Mouse (Mus musculus) MEL (cell line): ENCODE measurements around the gene Tmem50a. TPM values are rescaled to one million over a fixed set of nuclear protein-coding genes. Genes with fewer than 3 reads are reported as not detected.

Source experiments
- DNase-seq: peaks from one replicate; pipeline ENCODE4 v3.0.0; 2011; ENCODE audit warnings: low read depth, low spot score
- H3K27ac ChIP-seq: 2 replicates; pipeline ENCODE4 v1.5.1; 2012; ENCODE audit warnings: low read depth, mild to moderate bottlenecking, control low read depth, low read length, moderate library complexity; ENCODE audit not compliant: control insufficient read depth
- H3K27me3 ChIP-seq, 2 experiments: fragments of 150-350 bp in 1 of 2; sonication (generic) in 1 of 2; 2 replicates each; pipeline ENCODE4 v1.6.1; 2012; ENCODE audit warnings: low read length in 2 of 2, mild to moderate bottlenecking in 2 of 2, improper control_type of control experiment in 1 of 2, moderate library complexity in 1 of 2; ENCODE audit not compliant: insufficient read depth in 2 of 2, control insufficient read depth in 1 of 2
- H3K36me3 ChIP-seq, 2 experiments: 2 replicates each; pipeline ENCODE4 v1.6.1; 2012 to 2014; ENCODE audit warnings: low read length in 2 of 2, improper control_type of control experiment in 1 of 2, inconsistent platforms in 1 of 2, mild to moderate bottlenecking in 1 of 2; ENCODE audit not compliant: insufficient read depth in 2 of 2, control insufficient read depth in 1 of 2
- H3K4me1 ChIP-seq, 2 experiments: fragments of 150-350 bp in 1 of 2; sonication (generic) in 1 of 2; 2 replicates each; pipeline ENCODE4 v1.6.1; 2012; ENCODE audit warnings: low read length in 2 of 2, improper control_type of control experiment in 1 of 2, mild to moderate bottlenecking in 1 of 2; ENCODE audit not compliant: insufficient read depth in 2 of 2, control insufficient read depth in 1 of 2
- H3K4me3 ChIP-seq, 2 experiments: fragments of 150-350 bp in 1 of 2; sonication (generic) in 1 of 2; 2 replicates each; pipeline ENCODE4 v1.5.1; 2012; ENCODE audit warnings: low read depth in 2 of 2, low read length in 2 of 2, mild to moderate bottlenecking in 2 of 2, moderate library complexity in 2 of 2, control low read depth in 1 of 2, improper control_type of control experiment in 1 of 2; ENCODE audit not compliant: control insufficient read depth in 1 of 2, insufficient read depth in 1 of 2
- H3K79me2 ChIP-seq: 2 replicates; pipeline ENCODE4 v1.6.1; 2012; ENCODE audit warnings: mild to moderate bottlenecking, low read length, moderate library complexity; ENCODE audit not compliant: control insufficient read depth, poor library complexity, insufficient read depth
- H3K9ac ChIP-seq: 2 replicates; pipeline ENCODE4 v1.6.1; 2012; ENCODE audit warnings: low read depth, mild to moderate bottlenecking, control low read depth, low read length, moderate library complexity; ENCODE audit not compliant: control insufficient read depth, poor library complexity, severe bottlenecking
- H3K9me3 ChIP-seq: fragments of 150-350 bp; sonication (generic); replicated peaks from 2 replicates; pipeline ENCODE4 v1.6.1; 2012; ENCODE audit warnings: mild to moderate bottlenecking, low read length, improper control_type of control experiment, moderate library complexity; ENCODE audit not compliant: insufficient read depth
- CHD1 ChIP-seq: IDR thresholded peaks from 2 replicates; pipeline ENCODE4 v1.6.1; 2012; ENCODE audit warnings: low read depth, mild to moderate bottlenecking, inconsistent platforms, low read length, improper control_type of control experiment
- CHD2 ChIP-seq: IDR thresholded peaks from 2 replicates; pipeline ENCODE4 v1.6.1; 2011; ENCODE audit warnings: low read length, improper control_type of control experiment
- CTCF ChIP-seq, 3 experiments: IDR thresholded peaks in 2 of 3; conservative IDR thresholded peaks in 1 of 3; 2 replicates each; pipeline ENCODE4 v1.5.1; 2011 to 2012; ENCODE audit warnings: low read length in 3 of 3, low read depth in 2 of 3, mild to moderate bottlenecking in 2 of 3, improper control_type of control experiment in 1 of 3, inconsistent platforms in 1 of 3, mixed read lengths in 1 of 3, moderate library complexity in 1 of 3; ENCODE audit not compliant: control insufficient read depth in 1 of 3, insufficient read depth in 1 of 3, poor library complexity in 1 of 3, severe bottlenecking in 1 of 3
- E2F4 ChIP-seq: IDR thresholded peaks from 2 replicates; pipeline ENCODE4 v1.6.1; 2011; ENCODE audit warnings: low read depth, low read length, improper control_type of control experiment, borderline replicate concordance
- ELF1 ChIP-seq: IDR thresholded peaks from 2 replicates; pipeline ENCODE4 v1.6.1; 2014; ENCODE audit warnings: low read depth, mild to moderate bottlenecking, inconsistent platforms, low read length, improper control_type of control experiment, moderate library complexity
- EP300 ChIP-seq, 2 experiments: IDR thresholded peaks; 2 replicates each; pipeline ENCODE4 v1.6.1; 2011; ENCODE audit warnings: improper control_type of control experiment in 2 of 2, low read length in 2 of 2, low read depth in 1 of 2, mild to moderate bottlenecking in 1 of 2
- ETS1 ChIP-seq: IDR thresholded peaks from 2 replicates; pipeline ENCODE4 v1.6.1; 2012; ENCODE audit warnings: low read depth, mild to moderate bottlenecking, inconsistent platforms, low read length, improper control_type of control experiment, moderate library complexity
- GABPA ChIP-seq: IDR thresholded peaks from 2 replicates; pipeline ENCODE4 v1.6.1; 2012; ENCODE audit warnings: low read depth, mild to moderate bottlenecking, inconsistent platforms, low read length, improper control_type of control experiment, moderate library complexity
- GATA1 ChIP-seq: IDR thresholded peaks from 2 replicates; pipeline ENCODE4 v1.6.1; 2011; ENCODE audit warnings: low read depth, low read length, improper control_type of control experiment
- HCFC1 ChIP-seq: IDR thresholded peaks from 2 replicates; pipeline ENCODE4 v1.6.1; 2012; ENCODE audit warnings: low read depth, mild to moderate bottlenecking, inconsistent platforms, low read length, improper control_type of control experiment, moderate library complexity
- JUND ChIP-seq: IDR thresholded peaks from 2 replicates; pipeline ENCODE4 v1.6.1; 2011; ENCODE audit warnings: low read depth, mild to moderate bottlenecking, improper control_type of control experiment, low read length
- KAT2A ChIP-seq: conservative IDR thresholded peaks from 2 replicates; pipeline ENCODE4 v1.6.1; 2012; ENCODE audit warnings: low read depth, low read length, improper control_type of control experiment, inconsistent platforms
- MAX ChIP-seq: IDR thresholded peaks from 2 replicates; pipeline ENCODE4 v1.6.1; 2011; ENCODE audit warnings: low read length, improper control_type of control experiment
- MAZ ChIP-seq: IDR thresholded peaks from 2 replicates; pipeline ENCODE4 v1.6.1; 2012; ENCODE audit warnings: low read depth, mild to moderate bottlenecking, inconsistent platforms, low read length, improper control_type of control experiment
- MEF2A ChIP-seq: IDR thresholded peaks from 2 replicates; pipeline ENCODE4 v1.6.1; 2014; ENCODE audit warnings: low read depth, mild to moderate bottlenecking, inconsistent platforms, low read length, improper control_type of control experiment; ENCODE audit not compliant: poor library complexity, insufficient replicate concordance, severe bottlenecking; ENCODE audit errors: extremely low read depth
- MXI1 ChIP-seq: IDR thresholded peaks from 2 replicates; pipeline ENCODE4 v1.6.1; 2011; ENCODE audit warnings: mild to moderate bottlenecking, low read depth, low read length, improper control_type of control experiment
- MYB ChIP-seq: IDR thresholded peaks from 2 replicates; pipeline ENCODE4 v1.6.1; 2011; ENCODE audit warnings: mild to moderate bottlenecking, low read depth, low read length, improper control_type of control experiment
- MYC ChIP-seq: IDR thresholded peaks from 2 replicates; pipeline ENCODE4 v1.6.1; 2011; ENCODE audit warnings: low read depth, mild to moderate bottlenecking, low read length, improper control_type of control experiment, moderate library complexity
- NELFE ChIP-seq: IDR thresholded peaks from 2 replicates; pipeline ENCODE4 v1.6.1; 2011; ENCODE audit warnings: low read depth, low read length, improper control_type of control experiment
- NRF1 ChIP-seq: IDR thresholded peaks from 2 replicates; pipeline ENCODE4 v1.6.1; 2014; ENCODE audit warnings: low read depth, mild to moderate bottlenecking, inconsistent platforms, low read length, improper control_type of control experiment, moderate library complexity; ENCODE audit not compliant: poor library complexity, insufficient read depth, severe bottlenecking
- POLR2A ChIP-seq, 2 experiments: IDR thresholded peaks; 2 replicates each; pipeline ENCODE4 v1.6.1; 2011 to 2012; ENCODE audit warnings: low read length in 2 of 2, mild to moderate bottlenecking in 2 of 2, control low read depth in 1 of 2, improper control_type of control experiment in 1 of 2, low read depth in 1 of 2, moderate library complexity in 1 of 2; ENCODE audit not compliant: control insufficient read depth in 1 of 2, insufficient read depth in 1 of 2, poor library complexity in 1 of 2
- POLR2AphosphoS2 ChIP-seq: IDR thresholded peaks from 2 replicates; pipeline ENCODE4 v1.6.1; 2011; ENCODE audit warnings: low read length, improper control_type of control experiment
- POLR2AphosphoS5 ChIP-seq: IDR thresholded peaks from 2 replicates; pipeline ENCODE4 v1.6.1; 2012; ENCODE audit warnings: low read depth, borderline replicate concordance, mild to moderate bottlenecking, inconsistent platforms, low read length, moderate library complexity, mixed read lengths
- RCOR1 ChIP-seq: IDR thresholded peaks from 2 replicates; pipeline ENCODE4 v1.6.1; 2012; ENCODE audit warnings: low read depth, mild to moderate bottlenecking, inconsistent platforms, low read length, improper control_type of control experiment
- SIN3A ChIP-seq: IDR thresholded peaks from 2 replicates; pipeline ENCODE4 v1.6.1; 2012; ENCODE audit warnings: low read length, improper control_type of control experiment, inconsistent platforms
- SMC3 ChIP-seq: IDR thresholded peaks from 2 replicates; pipeline ENCODE4 v1.6.1; 2011; ENCODE audit warnings: low read depth, low read length, improper control_type of control experiment
- TAL1 ChIP-seq: IDR thresholded peaks from 2 replicates; pipeline ENCODE4 v1.6.1; 2012; ENCODE audit warnings: mild to moderate bottlenecking, inconsistent platforms, low read length, moderate library complexity, mixed read lengths
- TBP ChIP-seq: IDR thresholded peaks from 2 replicates; pipeline ENCODE4 v1.8.0; 2011; ENCODE audit warnings: low read depth, low read length, improper control_type of control experiment
- TCF12 ChIP-seq: IDR thresholded peaks from 2 replicates; pipeline ENCODE4 v1.6.1; 2014; ENCODE audit warnings: low read depth, mild to moderate bottlenecking, inconsistent platforms, low read length, improper control_type of control experiment, moderate library complexity
- USF1 ChIP-seq: IDR thresholded peaks from 2 replicates; pipeline ENCODE4 v1.6.1; 2014; ENCODE audit warnings: low read depth, mild to moderate bottlenecking, inconsistent platforms, low read length, improper control_type of control experiment, moderate library complexity
- USF2 ChIP-seq, 2 experiments: IDR thresholded peaks; 2 replicates each; pipeline ENCODE4 v1.6.1; 2011 to 2012; ENCODE audit warnings: improper control_type of control experiment in 2 of 2, low read length in 2 of 2, borderline replicate concordance in 1 of 2, inconsistent platforms in 1 of 2, low read depth in 1 of 2, mild to moderate bottlenecking in 1 of 2; ENCODE audit not compliant: insufficient read depth in 1 of 2
- ZKSCAN1 ChIP-seq: IDR thresholded peaks from 2 replicates; pipeline ENCODE4 v1.6.1; 2012; ENCODE audit warnings: low read depth, mild to moderate bottlenecking, inconsistent platforms, low read length, improper control_type of control experiment, moderate library complexity
- ZMIZ1 ChIP-seq: IDR thresholded peaks from 2 replicates; pipeline ENCODE4 v1.6.1; 2012; ENCODE audit warnings: low read depth, mild to moderate bottlenecking, inconsistent platforms, low read length, improper control_type of control experiment, moderate library complexity
- ZNF384 ChIP-seq: IDR thresholded peaks from 2 replicates; pipeline ENCODE4 v1.6.1; 2012; ENCODE audit warnings: low read depth, mild to moderate bottlenecking, inconsistent platforms, low read length, improper control_type of control experiment
- polyA plus RNA-seq, 2 experiments: library from polyadenylated mRNA; stranded (reverse) in 1 of 2; unstranded in 1 of 2; fragments of >175 nt in 1 of 2; fragments of >200 nt in 1 of 2; gene quantifications; 2 replicates each; pipeline versions ENCODE4 v1.2.1 to v1.2.4; 2012; ENCODE audit warnings: low replicate concordance in 2 of 2, low read depth in 1 of 2; ENCODE audit not compliant: insufficient read length in 2 of 2, insufficient read depth in 1 of 2, missing spikeins in 1 of 2
- total RNA-seq: library from RNA; depleted of rRNA; stranded (reverse); fragments of 300-350 nt; gene quantifications from 2 replicates; pipeline ENCODE4 v1.2.3, GENCODE M21; 2012; rRNA removed

Gene Tmem50a
- 58.5 and 64.7 TPM in 2 replicates for total RNA-seq
- 100 to 1,000 TPM in 1 of 2 experiments, not detected in 1; 115 TPM for polyA plus RNA-seq

DNA sequence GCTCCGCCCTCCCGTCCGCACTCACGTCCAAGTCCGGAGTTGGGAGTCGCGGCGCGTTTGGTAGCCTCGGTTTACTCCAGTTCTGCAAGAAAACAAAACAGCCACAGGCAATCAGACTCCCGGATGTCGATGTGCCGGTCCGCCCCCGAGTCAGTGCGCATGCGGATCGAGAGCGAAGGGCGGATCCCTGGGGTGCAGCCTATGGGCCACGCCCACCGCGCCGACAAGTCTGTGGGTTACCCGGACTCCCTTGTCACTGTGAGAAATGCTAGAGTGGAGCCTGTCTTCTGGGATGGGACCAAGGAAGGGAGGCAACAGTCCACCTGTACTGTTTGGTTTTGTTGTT is at the start of gene Tmem50a:
Gene Tmem50a (minus strand): TSS at position 161 of the 346 bp plus-strand sequence.
- peak; percentile 91 for TF ChIP-seq NELFE
- TF ChIP-seq ETS1, result peak; percentile 35; the same call in 1 of the 2 replicates
- no peak for TF ChIP-seq GATA1
- peak; percentile 91 for TF ChIP-seq ZMIZ1
- no peak for TF ChIP-seq CHD1
- TF ChIP-seq MEF2A, result 0 out of 2 replicates have a peak, but pooled peaks have one; percentile 18
- TF ChIP-seq E2F4, result no peak
- TF ChIP-seq POLR2AphosphoS5, result no peak
- peak; percentile 87 for TF ChIP-seq POLR2AphosphoS2
- TF ChIP-seq POLR2A (IDR thresholded peaks at IDR 0.05; ENCODE audit: control insufficient read depth in 1 of 2, insufficient read depth in 1 of 2, low read depth in 1 of 2, low read length in 2 of 2, poor library complexity in 1 of 2), result peak; percentile 74 to 85
- no peak for TF ChIP-seq ZNF384
- no peak for TF ChIP-seq USF2 (IDR thresholded peaks at IDR 0.05; ENCODE audit: borderline replicate concordance in 1 of 2, insufficient read depth in 1 of 2, low read depth in 1 of 2, low read length in 2 of 2)
- TF ChIP-seq SIN3A, result peak; percentile 82; the same call in 1 of the 2 replicates
- no peak for TF ChIP-seq USF1
- no peak for TF ChIP-seq CHD2
- no peak for TF ChIP-seq SMC3
- peak; percentile 75 for TF ChIP-seq HCFC1
- peak; percentile 76 for TF ChIP-seq MXI1
- TF ChIP-seq RCOR1, result no peak
- peak; percentile 66 for TF ChIP-seq TCF12
- TF ChIP-seq MYB, result no peak
- no peak for TF ChIP-seq GABPA
- TF ChIP-seq NRF1, result peak; percentile 95
- TF ChIP-seq EP300 (IDR thresholded peaks at IDR 0.05; ENCODE audit: low read depth in 1 of 2, low read length in 2 of 2), result peak in 1 of 2 experiments; percentile 29; a peak in 1 of 4 replicates
- TF ChIP-seq TBP, result peak; percentile 66
- TF ChIP-seq ZKSCAN1, result no peak
- TF ChIP-seq KAT2A, result no peak; the same call in 1 of the 2 replicates
- peak; percentile 56 for TF ChIP-seq MAX
- peak; percentile 65 for TF ChIP-seq ELF1
- no peak for TF ChIP-seq CTCF (IDR thresholded peaks at IDR 0.05 in 2 of 3, conservative IDR thresholded peaks at IDR 0.05 in 1 of 3; ENCODE audit: control insufficient read depth in 1 of 3, insufficient read depth in 1 of 3, low read depth in 2 of 3, low read length in 3 of 3, poor library complexity in 1 of 3, severe bottlenecking in 1 of 3)
- TF ChIP-seq MYC, result no peak
- peak; percentile 74; the same call in 1 of the 2 replicates for TF ChIP-seq MAZ
- TF ChIP-seq TAL1, result no peak
- TF ChIP-seq JUND, result no peak
- TF ChIP-seq, all 39 proteins: peak for 16
- peak; percentile 97 for DNase-seq
- Histone ChIP-seq H3K9me3 (no peaks in the 10 kb centered on the region), H3K27ac (peak within 1 kb of the TSS; percentile 85), H3K27me3 (no peaks in the 10 kb centered on the region), H3K4me1 (peaks cover 31 to 45% of the 10 kb centered on the region in 2 experiments), H3K9ac (peak within 1 kb of the TSS; percentile 85), H3K36me3 (peaks cover 9 to 27% of the 10 kb centered on the region in 2 experiments), H3K4me3 (peak within 1 kb of the TSS; percentile 72 to 94), H3K79me2 (peaks cover 11% of the 10 kb centered on the region)
